Mouse (Mus musculus): ENCODE data around the gene Plekhh1.

Gene Plekhh1

DNA sequence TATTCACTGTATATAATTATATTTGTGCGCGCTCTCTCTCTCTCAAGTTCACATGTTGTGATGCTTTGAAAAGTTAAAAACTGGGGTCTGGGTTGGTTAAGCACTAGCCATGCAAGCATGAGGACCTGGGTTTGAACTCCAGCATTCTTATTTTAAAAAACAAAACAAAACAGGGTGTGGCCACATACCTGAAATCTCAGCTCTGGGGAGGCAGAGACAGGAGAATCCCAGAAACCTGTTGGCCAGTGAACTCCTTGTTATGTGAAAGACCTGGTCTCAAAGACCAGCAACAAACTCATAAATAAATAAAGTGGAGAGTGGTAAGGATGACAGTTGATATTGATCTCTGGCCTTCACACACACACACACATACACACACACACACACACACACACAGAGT, 5.4 kb downstream of the Plekhh1 start:
- no peak for DNase-seq (ENCODE audit: low read depth, low spot score)

DNA sequence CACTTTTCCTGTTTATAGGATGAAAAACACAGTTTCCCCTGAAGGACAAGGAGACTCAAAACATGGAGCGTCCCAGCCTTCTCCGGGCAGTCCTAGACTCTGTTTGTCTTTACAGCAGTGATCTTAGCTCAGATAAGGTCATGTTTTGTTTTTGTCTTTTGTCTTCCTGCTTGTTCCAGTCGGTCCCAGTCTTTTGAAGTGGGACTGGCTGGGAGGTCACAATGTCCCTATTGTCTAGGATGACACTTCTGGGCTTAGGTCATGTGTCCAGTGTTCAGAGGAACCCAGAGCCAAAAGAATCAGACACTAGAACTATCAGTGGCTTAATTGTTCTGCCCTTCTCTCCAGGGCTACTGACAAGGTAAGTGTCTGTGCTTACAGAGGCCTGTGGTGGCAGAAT, 6.4 kb downstream of the Plekhh1 start:
- DNase-seq (ENCODE audit: low read depth, low spot score): no peak

DNA sequence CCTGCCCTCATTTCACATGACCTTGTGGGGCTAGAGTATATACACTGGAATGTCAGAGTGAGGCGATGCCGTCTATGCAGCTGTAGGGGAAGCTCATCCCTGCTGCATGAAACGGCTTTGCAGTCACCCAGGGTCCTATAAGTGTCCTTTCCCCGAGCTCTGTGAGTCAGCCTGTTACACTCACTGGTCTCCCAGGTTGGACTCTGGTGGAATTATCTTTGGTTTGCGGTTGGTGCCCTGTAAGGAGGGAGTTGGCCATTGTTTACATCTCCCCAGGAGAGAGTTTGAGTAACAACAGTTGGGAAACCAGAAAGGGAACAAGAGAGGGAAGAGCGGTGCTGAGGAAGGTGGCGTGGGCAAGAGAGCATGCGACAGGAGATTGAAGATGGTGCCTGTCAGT, 10.7 kb downstream of the Plekhh1 start:
- no peak for DNase-seq (ENCODE audit: low read depth, low spot score)

DNA sequence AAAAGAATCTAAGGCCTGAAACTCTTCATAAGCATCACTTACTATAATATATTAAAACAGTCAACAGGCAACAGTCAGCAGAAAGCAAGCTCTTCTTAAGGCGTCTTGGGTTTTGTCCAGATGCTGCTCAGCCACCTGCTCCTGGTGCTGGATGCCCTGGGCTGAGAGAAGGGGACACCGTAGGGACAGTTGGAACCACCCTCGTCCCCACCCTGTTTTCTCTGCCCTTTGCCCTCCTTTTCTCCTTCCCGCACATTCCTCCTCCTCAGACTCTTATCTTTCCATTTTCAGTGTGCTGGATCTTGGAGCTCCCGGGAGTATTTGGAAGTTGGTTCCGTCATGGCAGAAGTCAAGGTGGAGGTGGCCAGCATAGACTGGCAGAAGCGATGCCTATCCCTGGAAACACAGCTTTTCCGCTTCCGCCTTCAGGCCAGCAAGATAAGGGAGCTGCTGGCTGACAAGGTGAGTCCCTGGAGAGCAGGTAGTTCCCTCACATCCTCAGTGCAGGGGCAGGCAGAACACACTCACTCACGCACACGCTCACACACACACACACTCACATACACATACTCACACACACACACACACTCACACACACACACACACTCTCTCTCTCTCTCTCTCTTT, 11.4 kb downstream of the Plekhh1 start:
- DNase-seq (ENCODE audit: low read depth, low spot score): no peak

DNA sequence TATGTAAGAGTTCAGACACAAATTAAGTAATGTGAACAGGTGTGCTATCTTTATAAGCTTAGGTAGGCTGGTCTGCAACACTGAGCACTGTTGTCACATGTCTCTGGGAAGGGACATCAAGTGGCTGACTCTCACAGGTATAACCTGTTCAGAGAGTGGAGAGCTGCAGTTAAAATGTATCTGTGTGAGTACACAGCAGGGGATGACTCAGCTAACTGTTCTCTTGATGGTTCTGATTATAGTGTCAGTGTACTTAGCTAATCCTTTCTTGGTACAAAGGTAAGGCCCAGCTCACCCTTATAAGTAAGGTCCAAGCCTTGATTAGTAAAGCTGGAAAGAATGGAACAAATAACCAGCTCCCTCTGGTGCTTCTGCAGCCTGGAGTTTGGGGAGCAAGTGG, 12.5 kb downstream of the Plekhh1 start:
- DNase-seq (ENCODE audit: low read depth, low spot score): no peak

DNA sequence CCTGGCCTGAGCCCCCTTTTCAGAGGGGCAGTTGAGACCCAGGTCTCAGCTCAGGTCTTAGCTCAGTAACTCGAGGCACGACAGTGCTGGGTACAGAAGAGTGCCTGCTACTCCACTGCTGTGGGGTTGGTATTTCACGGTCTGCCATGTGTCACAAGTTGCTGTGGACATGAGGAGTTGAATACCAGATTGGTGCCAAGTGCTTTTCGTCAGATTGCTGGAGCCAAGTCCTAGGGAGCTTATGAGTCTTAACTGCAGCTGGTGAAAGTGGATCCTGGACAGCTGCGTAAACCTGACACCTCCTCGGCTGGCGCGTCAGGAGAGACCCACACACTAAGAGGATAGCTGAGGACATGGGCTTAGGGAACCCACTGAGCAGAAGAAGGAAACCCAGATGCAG, 15.7 kb downstream of the Plekhh1 start:
- peak; percentile 95 for DNase-seq (ENCODE audit: low read depth, low spot score)

DNA sequence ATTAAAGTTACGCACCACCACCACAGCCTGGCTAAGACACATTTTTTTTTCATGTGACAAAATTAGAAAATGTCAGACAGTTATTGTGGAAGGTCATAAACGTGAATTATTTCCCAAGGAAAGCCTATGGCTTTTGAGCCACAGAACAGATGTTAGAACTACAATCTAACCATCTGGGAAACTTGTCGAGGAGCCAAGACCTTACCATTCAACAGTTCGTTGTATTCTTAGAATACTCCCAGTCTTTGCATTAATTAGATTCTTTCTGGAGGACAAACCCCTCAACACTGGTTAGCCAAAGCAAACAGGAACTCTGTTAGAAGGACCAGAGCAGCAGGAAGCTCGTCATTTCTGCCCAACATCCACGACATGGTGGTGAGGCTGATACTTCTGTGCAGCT, 17.2 kb downstream of the Plekhh1 start:
- no peak for DNase-seq (ENCODE audit: low read depth, low spot score)

DNA sequence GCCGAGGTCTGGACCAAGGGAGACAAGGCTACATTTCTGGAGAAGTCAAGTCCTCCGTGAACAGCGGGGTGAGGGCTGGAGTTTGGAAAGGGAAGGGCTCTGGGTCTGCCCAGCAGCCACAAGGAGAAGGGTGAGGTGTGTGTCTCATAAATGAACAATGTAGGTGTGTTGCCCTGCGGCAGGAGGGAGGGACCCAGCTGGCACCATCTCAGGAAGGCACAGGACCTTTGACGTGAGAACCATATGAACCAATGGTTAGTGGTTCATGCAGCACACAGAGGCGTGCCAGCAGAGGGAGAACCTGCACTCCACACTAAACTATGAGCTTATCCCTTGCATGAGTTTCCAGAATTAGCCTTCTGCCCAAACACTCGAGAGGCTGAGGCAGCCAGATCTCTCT, 18.2 kb downstream of the Plekhh1 start:
- no peak for DNase-seq (ENCODE audit: low read depth, low spot score)

DNA sequence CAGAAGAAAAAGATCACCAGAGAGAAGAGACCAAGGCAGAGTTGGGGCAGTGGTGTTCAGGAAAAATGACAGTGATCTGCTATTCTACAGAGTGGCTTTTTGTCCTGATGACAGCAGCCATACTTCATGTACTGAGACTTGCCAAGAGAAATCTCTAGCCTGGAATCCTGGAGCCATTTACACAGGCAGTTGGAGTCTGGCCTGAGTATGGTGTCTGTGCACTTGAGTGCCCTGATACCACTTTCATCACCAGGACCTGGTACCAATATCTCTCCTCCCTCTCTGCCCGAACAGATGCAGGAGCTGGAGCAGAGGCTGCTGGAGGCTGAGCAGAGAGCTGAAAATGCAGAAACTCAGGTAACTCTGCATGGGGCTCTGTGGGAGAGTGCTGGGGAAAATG, 19.9 kb downstream of the Plekhh1 start:
- no peak for DNase-seq (ENCODE audit: low read depth, low spot score)

DNA sequence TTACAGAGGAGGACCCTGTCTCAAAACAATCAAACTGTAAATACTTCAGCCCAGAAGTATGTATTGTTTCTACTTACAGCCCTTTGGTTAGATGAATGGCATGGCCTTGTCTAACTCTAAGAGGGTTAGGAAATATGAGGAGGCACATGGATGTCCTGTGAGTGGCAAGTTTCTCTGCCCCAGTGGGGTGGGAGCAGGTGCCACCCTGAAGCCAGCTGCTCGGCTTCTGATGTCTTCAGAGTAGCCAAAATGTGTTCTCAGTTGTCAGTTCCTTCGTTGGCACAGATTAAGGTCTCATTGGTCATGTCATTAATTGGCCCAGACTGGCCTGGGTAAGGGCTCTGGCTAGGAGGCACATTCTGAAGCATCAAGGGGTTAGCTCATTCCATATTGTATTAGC, 20.8 kb downstream of the Plekhh1 start:
- DNase-seq (ENCODE audit: low read depth, low spot score): peak; percentile 66

DNA sequence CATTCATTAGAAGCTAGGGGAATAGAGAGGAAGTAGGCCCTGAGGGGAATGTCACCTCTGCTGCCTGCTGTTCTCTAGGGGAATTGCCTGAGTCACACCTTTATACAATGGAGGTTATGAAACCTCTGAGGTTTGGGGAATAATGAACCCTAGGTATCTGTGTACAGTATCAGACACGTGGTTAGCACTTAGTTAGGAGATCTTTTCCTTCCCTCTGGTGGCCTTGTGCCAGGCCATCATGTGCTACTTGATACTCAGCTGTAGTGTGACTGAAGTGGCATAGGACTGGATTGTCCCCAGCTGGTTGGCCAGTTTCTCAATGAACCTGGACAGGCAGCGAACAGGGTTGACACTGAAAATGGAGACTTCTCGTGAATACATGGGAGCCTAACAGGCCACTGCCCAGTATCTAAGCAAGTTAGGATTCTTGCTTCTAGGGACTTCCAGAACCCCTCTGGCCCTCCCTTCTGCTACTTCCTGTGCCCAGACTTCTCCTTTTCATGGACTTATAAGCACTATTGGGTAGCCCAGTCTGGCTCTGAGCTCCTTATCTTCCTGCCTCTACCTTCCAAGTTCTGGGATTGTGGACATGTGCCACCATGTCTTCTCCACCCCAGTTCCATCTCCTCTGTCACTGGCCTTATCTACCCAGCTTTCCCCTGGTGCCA, 21.7 kb downstream of the Plekhh1 start:
- DNase-seq (ENCODE audit: low read depth, low spot score): no peak

DNA sequence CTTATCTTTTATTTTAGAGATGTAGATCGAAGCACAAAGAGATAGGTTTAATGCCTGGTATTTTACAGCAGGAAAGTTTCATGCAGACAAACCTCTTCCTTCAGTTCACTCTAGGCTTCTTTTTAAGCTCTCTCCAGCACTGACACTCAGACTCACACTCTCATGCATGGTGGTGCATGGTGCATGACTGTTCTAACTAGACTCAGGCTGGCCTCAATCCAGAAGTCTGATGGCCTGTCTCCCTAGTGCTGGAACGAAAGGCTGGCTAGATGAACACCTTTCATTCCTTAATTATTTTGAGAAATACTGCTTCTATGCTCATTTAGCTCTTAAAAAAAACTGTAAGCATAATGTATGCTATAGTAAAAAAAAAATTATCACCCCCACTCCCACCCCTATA, 23.1 kb downstream of the Plekhh1 start:
- DNase-seq (ENCODE audit: low read depth, low spot score): no peak

DNA sequence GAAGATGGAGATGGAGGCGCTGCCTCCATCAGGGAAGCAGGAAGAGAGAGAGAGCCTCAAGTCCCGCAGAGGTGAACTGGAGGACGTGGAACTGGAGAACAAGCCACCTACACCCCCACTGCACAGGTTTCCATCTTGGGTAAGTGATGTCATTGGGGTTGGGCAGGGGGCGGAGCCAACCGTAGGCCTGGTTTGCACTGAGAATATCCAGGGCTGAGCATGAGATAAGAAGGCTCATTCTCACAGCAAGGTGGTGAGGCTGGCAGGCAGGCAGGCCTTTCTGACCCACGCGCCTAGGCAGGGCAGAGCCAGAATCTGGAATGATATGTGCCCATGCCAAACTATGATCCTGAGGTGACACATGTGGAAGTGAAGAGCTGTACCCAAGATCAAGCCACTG, 26.3 kb downstream of the Plekhh1 start:
- DNase-seq (ENCODE audit: low read depth, low spot score): no peak

DNA sequence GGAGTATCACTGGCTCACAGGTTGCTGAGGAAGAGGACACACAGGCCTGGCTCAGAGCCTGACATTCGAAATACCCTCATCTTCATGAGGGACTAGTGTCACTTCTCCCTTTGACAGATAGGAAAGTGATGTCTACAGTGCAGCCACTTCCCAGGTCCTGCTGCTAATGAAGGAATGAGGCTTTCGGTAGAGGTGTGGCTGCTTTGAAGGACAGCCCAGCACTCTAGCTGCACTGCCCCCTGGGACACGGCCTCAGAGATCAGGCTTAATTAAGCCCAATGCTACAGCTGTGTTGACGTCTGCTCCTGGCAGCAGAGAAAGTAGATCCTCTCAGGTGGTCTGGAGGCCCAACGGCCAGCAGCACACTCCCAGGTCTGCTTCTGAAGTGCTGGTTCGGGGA, 30.6 kb downstream of the Plekhh1 start:
- DNase-seq (ENCODE audit: low read depth, low spot score): no peak

DNA sequence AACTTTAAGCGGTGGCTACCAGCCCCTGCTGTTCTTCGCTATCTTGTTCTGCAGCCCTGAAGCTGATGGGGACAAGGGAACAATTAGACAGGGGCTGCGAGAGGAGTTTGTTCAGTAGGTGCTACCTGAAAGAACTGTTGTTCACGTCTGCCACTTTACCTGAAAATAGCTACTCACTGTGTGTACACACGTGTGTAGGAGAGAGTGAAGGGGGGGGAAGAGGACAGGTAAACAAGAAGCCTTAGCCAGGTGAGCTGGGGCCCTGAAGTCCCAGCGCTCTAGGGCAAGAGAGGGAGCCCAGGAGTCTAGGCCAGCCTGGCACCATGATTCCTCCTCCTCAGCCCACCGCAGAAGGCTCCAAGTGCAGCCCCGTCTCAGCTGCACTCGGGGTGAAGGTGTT, 31.2 kb downstream of the Plekhh1 start:
- no peak for DNase-seq (ENCODE audit: low read depth, low spot score)

DNA sequence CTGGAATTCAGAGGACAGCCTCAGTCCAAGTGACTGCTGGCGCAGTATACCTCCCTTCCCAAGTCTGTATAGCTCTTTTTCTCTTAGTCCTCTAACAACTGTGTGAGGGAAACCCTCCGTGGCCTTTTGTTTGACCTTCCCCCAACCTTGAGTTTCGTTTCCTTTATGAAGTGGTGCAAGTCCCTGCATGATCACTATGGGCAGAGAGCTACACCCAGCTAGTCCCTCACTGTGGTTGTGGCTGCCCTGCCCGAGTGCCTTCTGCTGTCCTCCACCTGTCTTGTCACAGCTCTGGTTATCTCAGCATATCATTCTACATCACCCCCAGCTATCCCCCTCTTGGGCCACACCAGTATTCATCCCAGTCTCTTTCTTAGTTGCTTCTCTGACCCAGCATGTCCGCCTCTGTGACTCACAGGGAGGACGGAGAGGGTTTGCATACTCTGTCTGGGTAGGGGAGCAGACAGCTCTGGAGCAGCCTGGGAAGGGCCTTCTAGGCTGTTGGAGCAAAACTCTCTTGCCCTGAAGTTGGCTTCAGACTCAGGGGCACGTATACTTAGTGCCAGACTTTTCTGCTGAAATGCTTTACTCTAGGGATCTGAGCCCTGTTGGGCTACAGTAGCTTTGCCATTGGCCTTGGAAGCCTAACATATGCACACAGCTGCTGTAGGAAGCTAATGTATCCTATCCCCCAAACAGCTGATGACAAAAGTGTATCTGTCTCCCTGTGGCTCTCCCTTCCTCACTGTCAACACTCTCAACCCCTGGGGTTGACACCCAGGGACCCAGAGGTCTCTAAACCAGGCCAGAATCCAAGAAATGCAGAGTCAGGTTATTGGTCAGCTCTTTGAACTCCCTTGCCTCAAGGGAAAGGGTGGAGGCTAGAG, 32.0 kb downstream of the Plekhh1 start:
- DNase-seq (ENCODE audit: low read depth, low spot score): no peak

DNA sequence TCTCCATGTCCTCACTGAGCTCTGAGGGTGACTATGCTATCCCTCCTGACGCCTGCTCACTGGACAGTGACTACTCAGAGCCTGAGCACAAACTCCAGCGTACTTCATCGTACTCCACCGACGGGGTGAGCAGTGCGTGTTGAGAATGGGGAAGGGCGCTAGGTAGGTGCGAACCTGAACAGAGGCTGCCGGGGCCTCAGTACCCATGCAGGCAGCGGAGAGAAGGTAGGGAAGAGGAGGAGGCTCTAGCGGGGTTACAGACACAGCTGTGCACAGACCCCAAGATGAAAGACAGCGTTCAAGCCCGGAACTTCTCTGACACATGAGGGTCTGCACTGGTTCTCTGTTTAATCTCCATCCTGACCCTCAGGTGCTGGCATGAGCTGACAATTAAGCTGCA, 35.5 kb downstream of the Plekhh1 start:
- DNase-seq (ENCODE audit: low read depth, low spot score): no peak

DNA sequence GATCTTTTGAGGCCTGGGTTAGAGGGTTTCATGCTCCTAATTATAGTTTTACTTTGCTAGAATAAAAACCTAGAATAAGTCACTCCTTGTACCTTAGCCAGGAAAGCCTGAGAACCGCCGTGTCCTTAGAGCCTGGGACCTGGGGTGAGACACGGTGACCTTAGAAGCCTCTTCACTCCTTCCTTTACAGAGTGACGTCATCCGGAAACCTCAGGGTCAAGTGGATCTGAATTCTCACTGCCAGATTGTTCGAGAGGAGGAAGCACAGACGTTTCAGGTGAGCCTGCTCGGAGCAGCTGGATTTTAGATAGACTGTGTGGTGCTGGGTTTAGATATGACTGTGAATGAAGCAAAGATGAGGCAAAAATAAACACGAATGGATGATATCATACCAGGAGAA, 37.5 kb downstream of the Plekhh1 start:
- DNase-seq (ENCODE audit: low read depth, low spot score): no peak

DNA sequence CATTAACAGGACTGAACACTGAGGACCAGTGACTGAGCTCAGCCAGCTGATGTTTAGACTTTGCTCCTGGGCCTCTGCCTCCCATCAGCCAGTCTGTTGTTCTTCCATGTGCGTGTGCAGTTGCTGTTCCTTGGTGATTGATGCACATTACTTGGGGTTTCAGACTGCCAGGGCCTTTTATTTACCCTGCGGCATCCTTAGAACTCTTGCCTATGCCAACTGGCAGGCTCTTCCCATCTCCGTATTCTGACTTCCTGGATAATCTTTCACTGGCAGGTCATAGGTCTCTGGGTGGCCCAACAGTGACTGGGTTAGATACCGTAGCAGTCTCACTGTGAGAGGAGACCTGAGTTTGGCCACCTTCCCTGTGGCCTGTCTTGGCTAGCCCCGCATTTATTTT, 38.6 kb downstream of the Plekhh1 start:
- peak; percentile 30 for DNase-seq (ENCODE audit: low read depth, low spot score)

DNA sequence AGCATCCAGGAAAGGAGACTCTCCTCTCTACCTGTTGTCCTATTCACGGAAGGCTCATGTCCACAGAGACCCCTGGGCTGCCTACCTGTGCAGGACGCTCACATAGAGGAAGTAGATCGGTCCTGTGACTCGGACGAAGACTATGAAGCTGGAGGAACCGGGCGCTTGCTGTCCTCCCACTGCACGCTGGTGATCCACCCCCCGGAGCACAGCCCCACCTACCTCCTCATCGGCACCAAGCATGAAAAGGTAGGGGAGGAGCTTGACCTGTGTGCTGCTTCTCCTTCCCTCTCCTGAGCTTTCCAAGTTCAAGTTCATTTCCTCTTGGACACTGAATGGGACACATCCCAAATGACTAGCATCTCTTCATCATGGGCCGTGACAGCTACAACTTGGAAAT, 39.3 kb downstream of the Plekhh1 start:
- DNase-seq (ENCODE audit: low read depth, low spot score): no peak

DNA sequence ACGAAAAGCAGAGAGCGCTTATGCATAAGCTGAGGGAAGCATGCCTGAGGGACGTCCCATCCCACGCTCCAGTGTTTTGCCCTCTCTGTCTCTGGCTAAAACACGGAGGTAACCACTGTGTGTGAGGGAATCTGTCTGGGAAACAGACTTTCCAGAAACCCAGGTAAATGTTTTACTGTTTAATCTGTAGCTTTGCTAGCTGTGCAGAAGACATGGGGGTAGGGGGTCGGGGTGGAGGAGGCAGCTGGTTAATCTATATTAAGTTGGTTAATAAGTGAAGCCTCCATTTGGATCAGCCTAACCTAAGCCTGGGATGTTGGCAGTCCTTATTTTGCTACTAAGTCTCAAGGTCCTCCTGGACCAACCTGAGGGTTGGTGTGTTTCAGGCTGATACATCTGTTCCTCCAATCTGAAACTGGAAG, 40.2 kb downstream of the Plekhh1 start:
- DNase-seq (ENCODE audit: low read depth, low spot score): no peak

DNA sequence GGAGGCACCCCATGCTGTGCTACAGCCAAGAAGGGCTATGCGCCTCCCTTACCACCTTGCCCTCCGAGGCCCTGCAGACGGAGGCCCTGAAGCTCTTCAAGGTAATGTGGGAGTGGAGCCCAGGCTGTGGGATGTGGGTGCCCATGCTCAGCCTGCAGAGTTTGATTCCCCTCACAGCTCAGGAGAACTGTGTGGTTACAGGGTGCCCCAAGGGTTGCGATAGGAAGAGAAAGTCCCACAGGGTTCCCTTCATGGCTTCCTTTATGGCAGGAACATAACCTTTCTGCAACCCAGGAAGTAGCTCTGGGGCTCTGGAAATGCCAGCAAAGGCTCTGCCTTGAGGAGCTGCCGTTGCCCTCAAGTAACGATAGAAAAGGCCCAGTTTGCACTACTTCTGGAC, 41.0 kb downstream of the Plekhh1 start:
- no peak for DNase-seq (ENCODE audit: low read depth, low spot score)
